Mouse (Mus musculus): ENCODE measurements at regions not wholly inside any gene's neighbourhood (a gene's known extent, or its start where the extent isn't known, plus 50 kb on each side); places are given as distances from the start of the nearest gene placed in this dataset.

GRCm38 (mm10) chr15:96201701-96202460, 85.4 kb upstream of the Arid2 start:
- Histone ChIP-seq H3K79me3 (ENCODE audit: low read depth) (no peaks in the 10 kb centered on the region), H3ac (ENCODE audit: control insufficient read depth, insufficient read length, low read depth) (no peak overlapping the region), H3K27me3 (ENCODE audit: control insufficient read depth, insufficient read depth, insufficient read length) (no peaks in the 10 kb centered on the region), H3K4me3 (ENCODE audit: insufficient read depth, poor library complexity, severe bottlenecking) (no peak overlapping the region), H3K36me3 (ENCODE audit: control insufficient read depth, insufficient read depth) (no peaks in the 10 kb centered on the region), H3K79me2 (ENCODE audit: control insufficient read depth, insufficient read depth) (no peaks in the 10 kb centered on the region)
- no peak for TF ChIP-seq CEBPB (IDR thresholded peaks at IDR 0.05; ENCODE audit: low read depth)
- TF ChIP-seq MYOG (IDR thresholded peaks at IDR 0.05; ENCODE audit: control insufficient read depth, extremely low read depth, insufficient read length), result no peak
- no peak for TF ChIP-seq FOSL1 (IDR thresholded peaks at IDR 0.05; ENCODE audit: insufficient read depth, low read length, poor library complexity, severe bottlenecking)
- no peak for TF ChIP-seq MAX (IDR thresholded peaks at IDR 0.05)
- no peak for TF ChIP-seq MYOD1 (IDR thresholded peaks at IDR 0.05; ENCODE audit: control insufficient read depth, insufficient read length, low read depth)
- TF ChIP-seq USF1 (IDR thresholded peaks at IDR 0.05; ENCODE audit: low read depth), result no peak
- TF ChIP-seq CTCF (IDR thresholded peaks at IDR 0.05; ENCODE audit: control insufficient read depth, insufficient read depth, insufficient read length), result no peak

DNA sequence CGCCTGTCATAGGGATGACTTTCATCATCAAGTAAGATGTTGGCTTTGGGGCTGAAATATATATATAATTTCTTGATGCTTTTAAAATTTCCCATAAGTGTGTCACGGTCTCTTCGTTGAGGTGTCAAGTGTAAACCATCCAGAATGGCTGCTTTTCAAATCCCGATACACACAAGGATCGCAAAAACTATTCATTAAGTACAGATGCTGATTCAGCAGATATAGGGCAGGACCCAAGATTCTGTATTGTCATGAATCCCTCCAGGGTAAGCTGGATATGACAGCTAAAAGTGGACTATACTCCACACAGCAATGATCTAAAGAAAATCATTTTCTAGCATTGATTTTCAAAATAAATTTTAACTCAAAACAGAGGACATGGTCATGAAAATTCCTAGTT, 83.1 kb upstream of the Arid2 start:
- no peaks in the 10 kb centered on the region for H3K79me2 ChIP-seq (ENCODE audit: control insufficient read depth, insufficient read depth)
- H3K4me3 ChIP-seq (ENCODE audit: insufficient read depth, poor library complexity, severe bottlenecking), result no peak overlapping the region
- TF ChIP-seq MYOD1 (IDR thresholded peaks at IDR 0.05; ENCODE audit: control insufficient read depth, insufficient read length, low read depth), result no peak
- no peak for TF ChIP-seq MYOG (IDR thresholded peaks at IDR 0.05; ENCODE audit: control insufficient read depth, extremely low read depth, insufficient read length)
- no peaks in the 10 kb centered on the region for H3K27me3 ChIP-seq (ENCODE audit: control insufficient read depth, insufficient read depth, insufficient read length)
- H3ac ChIP-seq (ENCODE audit: control insufficient read depth, insufficient read length, low read depth), result no peak overlapping the region
- no peaks in the 10 kb centered on the region for H3K36me3 ChIP-seq (ENCODE audit: control insufficient read depth, insufficient read depth)
- H3K79me3 ChIP-seq (ENCODE audit: low read depth), result no peaks in the 10 kb centered on the region

DNA sequence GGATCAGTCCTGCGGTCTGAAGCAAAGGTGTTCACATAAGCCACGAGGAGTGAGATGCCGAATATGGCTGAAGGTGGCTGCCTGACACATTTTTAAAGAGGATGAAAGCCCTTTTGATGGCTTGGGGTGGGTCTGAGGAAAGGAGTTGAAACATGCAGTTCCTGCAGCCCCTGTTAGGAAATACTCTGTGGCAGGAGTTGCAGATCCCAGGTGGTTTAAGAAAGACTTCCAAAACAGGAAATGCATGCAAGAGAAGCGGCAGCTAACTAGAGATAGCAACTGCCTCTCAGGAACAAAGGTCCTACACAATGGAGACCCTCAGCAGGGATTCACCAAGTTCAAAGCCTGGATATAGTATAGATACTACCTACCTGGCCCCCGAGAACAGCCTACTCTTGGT, 82.7 kb upstream of the Arid2 start:
- TF ChIP-seq USF1 (IDR thresholded peaks at IDR 0.05; ENCODE audit: low read depth), result no peak
- TF ChIP-seq FOSL1 (IDR thresholded peaks at IDR 0.05; ENCODE audit: insufficient read depth, low read length, poor library complexity, severe bottlenecking), result no peak
- no peak for TF ChIP-seq CEBPB (IDR thresholded peaks at IDR 0.05; ENCODE audit: low read depth)
- no peak for TF ChIP-seq MAX (IDR thresholded peaks at IDR 0.05)
- TF ChIP-seq MYOG (IDR thresholded peaks at IDR 0.05; ENCODE audit: control insufficient read depth, extremely low read depth, insufficient read length), result no peak
- no peak for TF ChIP-seq MYOD1 (IDR thresholded peaks at IDR 0.05; ENCODE audit: control insufficient read depth, insufficient read length, low read depth)
- TF ChIP-seq CTCF (IDR thresholded peaks at IDR 0.05; ENCODE audit: control insufficient read depth, insufficient read depth, insufficient read length), result no peak
- H3K79me2 ChIP-seq (ENCODE audit: control insufficient read depth, insufficient read depth), result no peaks in the 10 kb centered on the region
- no peaks in the 10 kb centered on the region for H3K36me3 ChIP-seq (ENCODE audit: control insufficient read depth, insufficient read depth)
- H3K27me3 ChIP-seq (ENCODE audit: control insufficient read depth, insufficient read depth, insufficient read length), result no peaks in the 10 kb centered on the region
- no peak overlapping the region for H3ac ChIP-seq (ENCODE audit: control insufficient read depth, insufficient read length, low read depth)
- no peaks in the 10 kb centered on the region for H3K79me3 ChIP-seq (ENCODE audit: low read depth)
- H3K4me3 ChIP-seq (ENCODE audit: insufficient read depth, poor library complexity, severe bottlenecking), result no peak overlapping the region

- no peaks in the 10 kb centered on the region for H3K36me3 ChIP-seq (ENCODE audit: control insufficient read depth, insufficient read depth)
- H3K4me3 ChIP-seq (ENCODE audit: insufficient read depth, poor library complexity, severe bottlenecking), result no peak overlapping the region
Measured at GRCm38 (mm10) chr15:96210721-96211400, 76.5 kb upstream of the Arid2 start.

DNA sequence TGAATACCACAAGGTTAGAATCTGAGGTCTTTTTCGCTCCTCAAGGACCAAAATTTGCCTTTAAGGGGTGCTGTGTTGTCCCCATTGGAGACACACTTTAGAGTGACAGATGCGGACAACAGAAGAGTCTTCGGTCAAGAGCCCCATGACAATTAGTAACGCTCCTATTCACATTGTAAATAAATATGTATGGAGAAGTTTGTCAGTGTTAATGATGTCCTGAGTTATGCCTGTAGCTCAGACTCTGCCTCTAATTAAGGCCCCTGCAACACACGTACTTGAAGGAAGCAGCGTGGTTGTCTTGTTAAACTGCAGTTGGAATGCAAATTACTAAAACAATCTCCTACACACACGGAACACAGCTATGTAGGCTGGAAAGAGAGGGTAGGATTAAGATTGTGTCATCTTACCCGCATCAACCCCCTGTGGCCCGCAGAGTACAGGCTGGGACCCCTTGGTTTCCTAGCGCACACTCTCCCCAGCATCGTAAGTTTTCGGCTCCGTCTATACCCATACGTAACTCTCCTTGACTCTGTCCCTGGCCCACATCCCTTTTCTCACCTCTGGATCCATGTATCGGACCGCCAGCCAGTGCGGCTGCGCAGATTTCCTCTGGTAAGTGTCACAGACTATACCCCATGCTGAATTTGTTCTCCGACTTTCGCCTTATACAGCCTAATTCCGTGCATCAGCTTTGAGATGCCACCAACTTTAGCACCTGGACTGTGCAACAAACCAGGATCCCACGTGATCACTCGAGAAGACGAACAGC, 73.6 kb upstream of the Arid2 start:
- no peaks in the 10 kb centered on the region for H3K79me3 ChIP-seq (ENCODE audit: low read depth)
- no peak overlapping the region for H3K4me3 ChIP-seq (ENCODE audit: insufficient read depth, poor library complexity, severe bottlenecking)
- H3K36me3 ChIP-seq (ENCODE audit: control insufficient read depth, insufficient read depth), result no peaks in the 10 kb centered on the region
- peaks cover 12% of the 10 kb centered on the region for H3K27me3 ChIP-seq (ENCODE audit: control insufficient read depth, insufficient read depth, insufficient read length)
- TF ChIP-seq USF1 (IDR thresholded peaks at IDR 0.05; ENCODE audit: low read depth), result no peak
- H3K79me2 ChIP-seq (ENCODE audit: control insufficient read depth, insufficient read depth), result no peaks in the 10 kb centered on the region
- H3ac ChIP-seq (ENCODE audit: control insufficient read depth, insufficient read length, low read depth), result no peak overlapping the region

More at GRCm38 (mm10) chr15:96210721-96211400, 76.5 kb upstream of the Arid2 start:
- TF ChIP-seq MYOD1 (IDR thresholded peaks at IDR 0.05; ENCODE audit: control insufficient read depth, insufficient read length, low read depth) (no peak), FOSL1 (IDR thresholded peaks at IDR 0.05; ENCODE audit: insufficient read depth, low read length, poor library complexity, severe bottlenecking) (no peak), USF1 (IDR thresholded peaks at IDR 0.05; ENCODE audit: low read depth) (no peak), MYOG (IDR thresholded peaks at IDR 0.05; ENCODE audit: control insufficient read depth, extremely low read depth, insufficient read length) (no peak), CTCF (IDR thresholded peaks at IDR 0.05; ENCODE audit: control insufficient read depth, insufficient read depth, insufficient read length) (no peak), CEBPB (IDR thresholded peaks at IDR 0.05; ENCODE audit: low read depth) (no peak), MAX (IDR thresholded peaks at IDR 0.05) (no peak)
- H3K27me3 ChIP-seq (ENCODE audit: control insufficient read depth, insufficient read depth, insufficient read length), result peaks cover 12% of the 10 kb centered on the region
- H3K79me2 ChIP-seq (ENCODE audit: control insufficient read depth, insufficient read depth), result no peaks in the 10 kb centered on the region
- H3K79me3 ChIP-seq (ENCODE audit: low read depth), result no peaks in the 10 kb centered on the region
- no peak overlapping the region for H3ac ChIP-seq (ENCODE audit: control insufficient read depth, insufficient read length, low read depth)

Measured in C2C12 (cell line).